Mouse (Mus musculus): ENCODE measurements around the gene Ermap. TPM values are rescaled to one million over a fixed set of nuclear protein-coding genes. Genes with fewer than 3 reads are reported as not detected.
A peak's percentile ranks its signal among the peaks of the same experiment; 100 is the strongest.

The Ermap gene
- total and polyA plus RNA-seq, 2 experiments = 0.09 TPM; not detected in 1

DNA sequence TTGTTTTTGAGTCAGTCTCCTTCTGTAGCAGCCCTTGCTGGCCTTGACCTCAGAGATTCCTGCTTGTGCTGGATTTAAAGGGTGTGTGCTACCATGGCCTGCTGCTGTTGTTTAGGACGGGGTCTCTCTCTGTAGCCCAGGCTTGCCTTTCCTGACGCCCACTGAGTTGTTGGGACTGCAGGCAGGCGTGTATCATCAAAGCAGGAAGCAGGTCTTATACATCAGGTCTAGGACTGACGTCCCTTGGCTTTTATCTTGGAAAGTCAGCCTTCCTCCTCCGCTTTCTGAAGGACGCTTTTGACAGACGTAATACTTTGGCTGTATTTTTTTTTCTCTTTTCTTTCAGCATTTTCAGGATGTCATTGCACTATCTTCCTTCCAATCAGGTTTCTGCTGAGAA lies 23.9 kb downstream of the Ermap start:
- H3K36me3 ChIP-seq (ENCODE audit: control insufficient read depth, insufficient read depth, low read length) = no peaks in the 10 kb centered on the region; the same call in 1 of the 2 replicates
- H3K4me3 ChIP-seq (ENCODE audit: insufficient read depth, low read depth, low read length) = no peak overlapping the region
- TF ChIP-seq POLR2A (IDR thresholded peaks at IDR 0.05; ENCODE audit: extremely low read depth, insufficient read depth, low read length) (no peak), CTCF (IDR thresholded peaks at IDR 0.05; ENCODE audit: low read depth, low read length) (no peak)
- no peak for DNase-seq (ENCODE audit: extremely low read depth, low read depth, low spot score)
- no peaks in the 10 kb centered on the region for H3K4me1 ChIP-seq (ENCODE audit: control insufficient read depth, insufficient read depth, low read length)
- H3K9ac ChIP-seq (ENCODE audit: low read depth, low read length) = no peak overlapping the region
- no peak overlapping the region for H3K27ac ChIP-seq (replicated peaks; ENCODE audit: insufficient read depth, low read depth, low read length)
- no peaks in the 10 kb centered on the region for H3K79me2 ChIP-seq (ENCODE audit: control insufficient read depth, insufficient read depth, low read length)
- H3K27me3 ChIP-seq (ENCODE audit: control insufficient read depth, insufficient read depth, low read length) = no peaks in the 10 kb centered on the region
- 70% methylated on average over 7 of the region's 7 CpGs for WGBS

DNA sequence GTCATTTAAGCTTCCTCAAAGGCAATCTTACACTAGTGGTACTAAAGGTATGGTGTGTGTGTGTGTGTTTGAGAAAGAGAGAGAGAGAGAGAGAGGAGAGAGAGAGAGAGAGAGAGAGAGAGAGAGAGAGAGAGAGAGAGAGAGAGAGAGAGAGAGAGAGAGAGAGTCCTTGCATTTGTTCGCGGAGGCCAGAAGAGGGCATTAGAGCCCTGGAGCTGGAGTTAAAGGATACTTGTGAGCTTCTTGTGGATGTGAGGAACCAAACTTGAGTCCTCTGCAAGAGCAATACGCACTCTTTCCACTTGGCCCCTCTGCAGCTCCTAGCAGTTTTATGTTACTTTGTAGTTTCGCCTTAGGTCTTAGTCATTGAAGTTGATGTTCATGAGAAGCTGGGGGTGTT lies 26.8 kb downstream of the Ermap start:
- no peak for DNase-seq (ENCODE audit: extremely low read depth, low read depth, low spot score)
- H3K27ac ChIP-seq (replicated peaks; ENCODE audit: insufficient read depth, low read depth, low read length) = no peak overlapping the region
- H3K9ac ChIP-seq (ENCODE audit: low read depth, low read length) = no peak overlapping the region
- no peak for TF ChIP-seq POLR2A (IDR thresholded peaks at IDR 0.05; ENCODE audit: extremely low read depth, insufficient read depth, low read length)
- TF ChIP-seq CTCF (IDR thresholded peaks at IDR 0.05; ENCODE audit: low read depth, low read length) = no peak
- H3K36me3 ChIP-seq (ENCODE audit: control insufficient read depth, insufficient read depth, low read length) = no peaks in the 10 kb centered on the region
- 83% methylated on average over 4 of the region's 4 CpGs for WGBS
- no peaks in the 10 kb centered on the region for H3K79me2 ChIP-seq (ENCODE audit: control insufficient read depth, insufficient read depth, low read length)
- no peaks in the 10 kb centered on the region for H3K4me1 ChIP-seq (ENCODE audit: control insufficient read depth, insufficient read depth, low read length)
- no peaks in the 10 kb centered on the region for H3K27me3 ChIP-seq (ENCODE audit: control insufficient read depth, insufficient read depth, low read length)
- no peak overlapping the region for H3K4me3 ChIP-seq (ENCODE audit: insufficient read depth, low read depth, low read length)

DNA sequence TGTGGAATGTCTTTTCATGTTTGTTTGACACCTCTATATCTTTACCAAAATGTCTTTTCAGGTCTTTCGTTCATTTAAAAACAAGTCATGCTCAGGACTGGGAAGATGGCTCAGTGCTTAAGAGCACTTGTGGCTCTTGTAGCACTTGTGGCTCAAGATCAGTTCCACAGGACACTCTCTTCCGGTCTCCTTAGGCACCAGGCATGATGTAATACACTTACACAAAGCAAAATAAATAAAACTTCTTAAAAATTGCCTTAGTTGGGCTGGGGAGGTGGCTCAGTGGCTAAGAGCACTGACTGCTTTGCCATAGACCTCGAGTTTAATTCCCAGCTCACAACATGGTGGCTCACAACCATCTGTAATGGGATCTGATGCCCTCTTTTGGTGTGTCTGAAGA lies 28.5 kb downstream of the Ermap start:
- Histone ChIP-seq H3K4me3 (ENCODE audit: insufficient read depth, low read depth, low read length) (no peak overlapping the region), H3K27ac (replicated peaks; ENCODE audit: insufficient read depth, low read depth, low read length) (no peak overlapping the region), H3K36me3 (ENCODE audit: control insufficient read depth, insufficient read depth, low read length) (no peaks in the 10 kb centered on the region), H3K9ac (ENCODE audit: low read depth, low read length) (no peak overlapping the region), H3K27me3 (ENCODE audit: control insufficient read depth, insufficient read depth, low read length) (no peaks in the 10 kb centered on the region), H3K79me2 (ENCODE audit: control insufficient read depth, insufficient read depth, low read length) (no peaks in the 10 kb centered on the region), H3K4me1 (ENCODE audit: control insufficient read depth, insufficient read depth, low read length) (no peaks in the 10 kb centered on the region)
- 77% methylated on average over 3 of the region's 3 CpGs for WGBS
- DNase-seq (ENCODE audit: extremely low read depth, low read depth, low spot score) = no peak
- TF ChIP-seq POLR2A (IDR thresholded peaks at IDR 0.05; ENCODE audit: extremely low read depth, insufficient read depth, low read length) (no peak), CTCF (IDR thresholded peaks at IDR 0.05; ENCODE audit: low read depth, low read length) (no peak)

DNA sequence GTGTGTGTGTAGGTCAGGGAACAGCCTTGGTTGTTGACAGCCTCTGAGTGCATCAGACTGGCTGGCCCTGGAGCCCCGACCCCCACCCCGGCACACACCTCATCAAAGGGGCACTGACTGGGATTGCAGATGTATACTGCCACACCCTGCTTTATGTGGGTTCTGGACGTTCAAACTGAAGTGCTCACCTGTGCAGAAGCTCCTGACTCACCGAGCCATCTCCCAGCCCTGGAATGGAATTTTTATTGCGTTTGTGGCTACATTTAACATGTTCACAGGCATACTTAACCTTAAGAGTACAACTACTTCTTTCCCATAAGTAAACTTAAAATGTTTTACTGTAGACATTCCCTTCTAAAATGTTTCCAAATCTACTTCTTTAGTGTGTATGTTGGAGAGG lies 31.9 kb downstream of the Ermap start:
- Histone ChIP-seq H3K4me1 (ENCODE audit: control insufficient read depth, insufficient read depth, low read length) (no peaks in the 10 kb centered on the region), H3K36me3 (ENCODE audit: control insufficient read depth, insufficient read depth, low read length) (no peaks in the 10 kb centered on the region), H3K79me2 (ENCODE audit: control insufficient read depth, insufficient read depth, low read length) (no peaks in the 10 kb centered on the region), H3K27me3 (ENCODE audit: control insufficient read depth, insufficient read depth, low read length) (no peaks in the 10 kb centered on the region), H3K4me3 (ENCODE audit: insufficient read depth, low read depth, low read length) (no peak overlapping the region), H3K27ac (replicated peaks; ENCODE audit: insufficient read depth, low read depth, low read length) (no peak overlapping the region), H3K9ac (ENCODE audit: low read depth, low read length) (no peak overlapping the region)
- TF ChIP-seq POLR2A (IDR thresholded peaks at IDR 0.05; ENCODE audit: extremely low read depth, insufficient read depth, low read length) = no peak
- TF ChIP-seq CTCF (IDR thresholded peaks at IDR 0.05; ENCODE audit: low read depth, low read length) = no peak
- WGBS = 79% methylated on average over 5 of the region's 5 CpGs
- no peak for DNase-seq (ENCODE audit: extremely low read depth, low read depth, low spot score)

DNA sequence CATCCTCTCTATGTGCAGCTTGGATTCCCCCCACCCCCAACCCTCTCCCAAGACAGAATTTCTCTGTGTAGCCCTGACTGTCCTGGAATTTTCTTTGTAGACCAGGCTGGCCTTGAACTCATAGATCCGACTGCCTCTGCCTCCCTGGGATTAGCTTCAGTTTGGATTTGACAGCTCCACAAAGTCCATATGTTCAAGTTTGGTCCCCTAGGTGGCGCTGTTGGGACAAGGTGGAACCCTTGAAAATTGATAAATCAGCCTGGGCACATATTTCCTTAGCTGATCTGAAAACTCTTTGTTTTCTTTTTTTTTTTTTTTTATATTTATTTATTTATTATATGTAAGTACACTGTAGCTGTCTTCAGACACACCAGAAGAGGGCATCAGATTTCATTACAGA lies 32.6 kb downstream of the Ermap start:
- Histone ChIP-seq H3K9ac (ENCODE audit: low read depth, low read length) (no peak overlapping the region), H3K4me3 (ENCODE audit: insufficient read depth, low read depth, low read length) (no peak overlapping the region), H3K4me1 (ENCODE audit: control insufficient read depth, insufficient read depth, low read length) (no peaks in the 10 kb centered on the region), H3K79me2 (ENCODE audit: control insufficient read depth, insufficient read depth, low read length) (no peaks in the 10 kb centered on the region), H3K27me3 (ENCODE audit: control insufficient read depth, insufficient read depth, low read length) (no peaks in the 10 kb centered on the region), H3K27ac (replicated peaks; ENCODE audit: insufficient read depth, low read depth, low read length) (no peak overlapping the region), H3K36me3 (ENCODE audit: control insufficient read depth, insufficient read depth, low read length) (no peaks in the 10 kb centered on the region)
- 42% methylated on average over 2 of the region's 2 CpGs for WGBS
- no peak for TF ChIP-seq POLR2A (IDR thresholded peaks at IDR 0.05; ENCODE audit: extremely low read depth, insufficient read depth, low read length)
- peak; percentile 26; the same call in 1 of the 2 replicates for TF ChIP-seq CTCF (IDR thresholded peaks at IDR 0.05; ENCODE audit: low read depth, low read length)
- peak; percentile 43 for DNase-seq (ENCODE audit: extremely low read depth, low read depth, low spot score)

DNA sequence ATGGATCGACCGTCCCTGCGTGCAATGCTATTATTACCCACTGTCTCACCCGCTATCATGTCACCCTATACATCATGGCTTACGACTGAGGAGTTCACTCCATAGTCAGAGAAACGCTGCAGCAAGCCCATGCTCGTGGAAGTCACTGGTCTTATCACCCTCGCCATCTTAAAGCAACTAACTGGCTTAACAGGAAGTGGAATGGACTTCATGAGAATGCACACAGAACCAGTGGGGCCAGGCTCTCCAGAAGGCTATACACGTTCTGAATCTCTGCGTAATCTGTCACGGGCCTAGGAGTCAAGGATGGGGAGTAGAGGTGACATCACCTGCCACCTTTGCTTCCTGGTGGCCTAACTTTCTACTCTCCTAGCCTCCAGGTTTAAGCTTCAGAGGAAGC lies 41.1 kb downstream of the Ermap start:
- no peak overlapping the region for H3K9ac ChIP-seq (ENCODE audit: low read depth, low read length)
- no peak overlapping the region for H3K27ac ChIP-seq (replicated peaks; ENCODE audit: insufficient read depth, low read depth, low read length)
- no peak for DNase-seq (ENCODE audit: extremely low read depth, low read depth, low spot score)
- WGBS = 90% methylated on average over 11 of the region's 11 CpGs
- no peaks in the 10 kb centered on the region for H3K36me3 ChIP-seq (ENCODE audit: control insufficient read depth, insufficient read depth, low read length)
- TF ChIP-seq POLR2A (IDR thresholded peaks at IDR 0.05; ENCODE audit: extremely low read depth, insufficient read depth, low read length) = no peak
- no peak for TF ChIP-seq CTCF (IDR thresholded peaks at IDR 0.05; ENCODE audit: low read depth, low read length)
- no peaks in the 10 kb centered on the region for H3K4me1 ChIP-seq (ENCODE audit: control insufficient read depth, insufficient read depth, low read length)
- H3K4me3 ChIP-seq (ENCODE audit: insufficient read depth, low read depth, low read length) = no peak overlapping the region
- no peaks in the 10 kb centered on the region for H3K79me2 ChIP-seq (ENCODE audit: control insufficient read depth, insufficient read depth, low read length)
- no peaks in the 10 kb centered on the region for H3K27me3 ChIP-seq (ENCODE audit: control insufficient read depth, insufficient read depth, low read length)
